Mouse (Mus musculus) spleen, embryonic (tissue): ENCODE results near the gene Rasa4.
"Not testable (repeated sequence)": the region's sequence is repeated elsewhere in the genome, so short reads cannot be mapped to it uniquely, and the experiment has no call there.

ENCODE experiments used
- CTCF ChIA-PET: fragments of 350-600 bp; sonication (Branson Sonifier 250); formaldehyde crosslinking; loops from one replicate; lab custom pipeline; 2022; lab: Charles Lee

The Rasa4 gene

GRCm38 (mm10) chr5:136104511-136104910 lies 20.8 kb downstream of the Rasa4 start:
- CTCF ChIA-PET: interaction anchor here (0.5 kb wide), 1 partner anchor 12 kb away, joined by 3 read pairs; no protein-coding TSS in a partner anchor

GRCm38 (mm10) chr5:136108486-136108885 lies 24.8 kb downstream of the Rasa4 start:
- CTCF ChIA-PET: no interaction called here

DNA sequence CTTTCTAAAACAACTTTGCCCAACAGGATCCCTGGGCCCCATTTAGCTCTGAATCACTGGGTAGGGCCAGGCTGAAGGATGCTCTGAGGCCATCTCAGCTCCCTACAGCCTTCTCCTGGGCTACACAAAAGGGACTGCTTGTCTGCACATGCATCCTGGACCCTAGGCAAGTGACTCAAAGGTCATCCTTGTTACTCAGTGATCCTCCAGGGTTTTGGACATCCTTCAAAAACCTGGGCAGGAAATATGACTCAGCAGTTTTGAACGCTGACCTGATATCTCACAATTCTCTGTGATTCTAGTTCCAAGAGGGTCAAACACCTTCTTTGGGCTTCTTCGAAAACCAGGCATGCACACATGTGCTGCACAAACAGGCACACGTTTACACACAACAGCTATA lies 25.3 kb downstream of the Rasa4 start:
- CTCF ChIA-PET: no interaction called here

GRCm38 (mm10) chr5:136113546-136113945 lies 29.8 kb downstream of the Rasa4 start:
- CTCF ChIA-PET: not testable (repeated sequence)

- CTCF ChIA-PET: interaction anchor here (0.6 kb wide), 2 partner anchors 160 to 681 kb away, joined by 5 to 7 read pairs; no protein-coding TSS in a partner anchor
Observed at GRCm38 (mm10) chr5:136115891-136116783, 32.4 kb downstream of the Rasa4 start, which contains the start of gene Polr2j. Polr2j (plus strand) TSS chr5:136116631.

DNA sequence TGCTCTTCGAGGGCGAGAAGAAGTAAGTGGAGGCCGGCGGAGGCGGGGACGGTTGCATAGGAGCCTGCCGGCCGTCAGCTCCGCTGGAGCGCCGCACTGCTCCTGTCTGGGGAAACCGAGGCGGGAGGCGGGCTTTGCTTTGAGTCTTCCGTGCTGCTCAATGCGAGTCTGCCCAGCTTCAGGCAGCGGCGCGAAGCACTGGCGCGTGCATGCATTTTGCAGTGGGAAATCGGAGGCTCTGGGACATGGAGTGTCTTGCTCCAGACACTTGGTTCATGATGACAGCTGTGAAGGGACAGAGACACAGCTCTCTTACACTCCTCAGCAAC lies 33.0 kb downstream of the Rasa4 start:
- CTCF ChIA-PET: interaction anchor here (0.6 kb wide), 1 partner anchor 681 kb away, joined by 7 read pairs; no protein-coding TSS in a partner anchor

DNA sequence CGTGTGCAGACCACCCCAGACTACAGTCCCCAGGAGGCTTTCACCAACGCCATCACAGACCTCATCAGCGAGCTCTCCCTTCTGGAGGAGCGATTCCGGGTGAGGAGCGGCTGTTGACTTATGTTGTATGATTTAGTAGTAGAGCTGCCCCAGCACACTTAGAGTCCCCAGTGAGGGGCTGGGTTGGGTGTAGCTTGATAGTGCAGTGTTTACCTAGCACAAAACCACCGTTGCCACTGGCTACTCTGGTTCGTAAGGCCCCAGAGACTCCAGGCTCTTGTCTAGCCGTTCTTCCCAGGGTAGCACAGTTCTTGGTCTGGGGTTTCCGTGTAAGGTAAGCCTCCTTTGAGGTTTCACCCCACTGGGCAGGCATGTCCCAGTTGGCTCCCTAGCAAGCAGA lies 38.4 kb downstream of the Rasa4 start:
- CTCF ChIA-PET: no interaction called here

DNA sequence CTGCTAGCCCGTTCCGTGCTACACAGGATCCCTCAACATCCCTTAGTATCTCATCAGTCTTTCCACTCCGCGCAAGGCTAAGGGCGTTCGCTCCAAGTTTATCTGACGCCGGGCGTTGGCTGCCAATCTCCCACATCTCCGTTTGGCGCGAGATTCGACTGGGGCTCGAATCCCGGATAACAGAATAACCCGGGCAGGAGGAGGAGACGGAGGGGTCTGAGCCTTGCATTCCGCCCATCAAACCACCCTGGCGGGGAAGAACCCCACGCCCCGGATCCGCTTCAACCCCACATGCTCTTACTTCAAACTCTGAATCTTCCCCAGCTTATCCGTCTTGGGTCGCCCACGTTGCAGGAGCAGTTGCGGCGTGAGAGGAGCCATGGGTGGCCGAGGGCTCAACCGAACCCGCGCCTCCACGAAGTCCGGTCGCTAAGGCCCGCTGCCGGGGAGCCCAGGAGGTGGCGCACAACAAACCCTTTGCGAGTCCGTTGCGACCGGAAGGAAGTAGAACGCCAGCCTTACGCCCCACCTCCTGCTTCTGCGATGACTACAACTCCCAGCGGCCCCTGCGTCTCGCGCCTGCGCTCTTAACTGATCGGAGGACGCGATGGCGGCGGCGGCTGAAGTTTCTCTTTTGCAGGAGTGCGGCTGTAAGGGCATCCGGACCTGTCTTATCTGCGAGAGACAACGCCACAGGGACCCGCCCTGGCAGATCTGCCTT lies 52.0 kb downstream of the Rasa4 start, which contains the start of the genes Lrwd1 and Alkbh4:
Lrwd1 (minus strand) TSS at position 504 of the 721 bp plus-strand sequence.
Alkbh4 (plus strand) TSS at position 576 of the 721 bp plus-strand sequence.
- CTCF ChIA-PET: interaction anchor here (0.5 to 0.9 kb wide), 2 partner anchors 37 to 53 kb away, joined by 3 read pairs; no protein-coding TSS in a partner anchor

DNA sequence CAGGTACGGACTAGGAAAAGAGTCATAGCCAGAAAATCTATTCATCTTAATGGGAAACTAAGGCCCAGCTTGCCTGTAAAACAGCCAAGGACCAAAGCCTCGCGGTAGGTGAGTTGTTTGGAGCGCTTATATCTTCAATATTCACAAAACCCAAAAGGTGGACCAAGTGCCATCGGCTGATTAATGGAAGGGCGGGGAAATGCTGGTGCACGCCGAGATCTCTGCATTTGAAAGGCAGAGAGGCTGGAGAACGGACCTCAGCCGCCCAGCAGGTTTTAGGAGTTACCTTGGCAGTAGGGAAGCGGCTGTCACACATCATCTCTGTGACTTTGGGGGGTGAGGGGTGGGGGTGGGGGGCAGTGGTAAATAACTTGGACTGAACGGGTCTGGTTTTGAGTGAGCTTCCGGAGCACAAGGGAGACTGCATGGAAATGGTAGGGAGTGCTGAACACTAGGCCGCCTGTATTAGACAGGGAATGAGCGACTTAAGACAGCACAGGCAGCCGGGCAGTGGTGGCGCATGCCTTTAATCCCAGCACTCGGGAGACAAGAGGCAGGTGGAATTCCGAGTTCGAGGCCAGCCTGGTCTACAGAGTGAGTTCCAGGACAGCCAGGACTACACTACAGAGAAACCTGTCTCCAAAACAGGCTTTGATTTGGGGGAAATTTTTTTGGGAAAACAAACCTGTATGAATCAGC lies 52.7 kb downstream of the Rasa4 start:
- CTCF ChIA-PET: interaction anchor here (0.5 kb wide), 2 partner anchors 36 to 115 kb away, joined by 3 to 11 read pairs; no protein-coding TSS in a partner anchor

DNA sequence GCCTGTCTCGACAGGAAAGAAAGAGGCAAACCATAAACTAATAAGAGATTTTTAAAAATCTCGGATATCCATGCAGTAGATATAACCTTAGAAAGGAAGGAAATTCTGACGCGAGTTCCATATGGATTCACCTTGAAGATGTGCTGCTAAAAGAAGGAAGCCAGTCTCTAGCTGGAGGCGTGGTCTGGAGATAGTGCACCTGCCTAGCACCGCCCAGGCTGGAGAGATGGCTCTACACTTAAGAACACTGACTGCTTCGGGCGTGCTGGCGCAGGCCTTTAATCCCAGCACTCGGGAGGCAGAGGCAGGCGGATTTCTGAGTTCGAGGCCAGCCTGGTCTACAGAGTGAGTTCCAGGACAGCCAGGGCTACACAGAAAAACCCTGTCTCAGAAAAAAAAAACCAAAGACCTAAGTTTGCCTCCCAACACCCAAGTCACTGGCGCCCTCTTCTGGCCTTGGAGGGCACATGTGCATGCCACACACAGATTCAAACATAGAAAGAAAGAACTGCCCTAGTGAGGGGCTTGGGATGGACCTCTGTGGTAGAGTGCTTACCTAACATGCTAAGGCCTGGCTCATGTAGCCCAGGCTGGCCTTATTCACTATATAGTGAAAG lies 54.0 kb downstream of the Rasa4 start:
- CTCF ChIA-PET: no interaction called here

- CTCF ChIA-PET: interaction anchor here (0.6 to 1.4 kb wide), 2 partner anchors 47 to 276 kb away, joined by 4 read pairs; no protein-coding TSS in a partner anchor
Observed at GRCm38 (mm10) chr5:136139393-136139792, 55.7 kb downstream of the Rasa4 start.

GRCm38 (mm10) chr5:136140057-136140482 lies 56.4 kb downstream of the Rasa4 start:
- CTCF ChIA-PET: interaction anchor here (1.4 kb wide), 1 partner anchor 46 kb away, joined by 4 read pairs; no protein-coding TSS in a partner anchor

DNA sequence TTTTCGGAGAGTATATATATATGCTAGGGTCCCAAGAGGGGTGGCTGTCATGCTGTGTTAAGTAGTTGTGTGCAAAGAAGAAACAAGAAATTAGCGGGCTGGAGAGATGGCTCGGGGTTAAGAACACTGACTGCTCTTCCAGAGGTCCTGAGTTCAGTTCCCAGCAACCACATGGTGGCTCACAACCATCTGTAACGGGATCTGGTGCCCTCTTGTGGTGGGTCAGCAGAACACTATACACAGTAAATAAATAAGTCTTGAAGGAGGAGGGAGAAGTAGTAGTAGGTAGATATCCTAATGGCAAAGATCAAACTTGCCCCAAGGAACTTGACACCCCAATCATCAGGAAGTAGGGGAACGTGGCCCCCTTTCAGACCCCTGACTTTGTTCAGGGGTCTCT lies 59.0 kb downstream of the Rasa4 start:
- CTCF ChIA-PET: no interaction called here

- CTCF ChIA-PET: interaction anchor here (0.6 kb wide), 1 partner anchor 35 kb away, joined by 4 read pairs; no protein-coding TSS in a partner anchor
Observed at GRCm38 (mm10) chr5:136143161-136143755, 59.5 kb downstream of the Rasa4 start.

DNA sequence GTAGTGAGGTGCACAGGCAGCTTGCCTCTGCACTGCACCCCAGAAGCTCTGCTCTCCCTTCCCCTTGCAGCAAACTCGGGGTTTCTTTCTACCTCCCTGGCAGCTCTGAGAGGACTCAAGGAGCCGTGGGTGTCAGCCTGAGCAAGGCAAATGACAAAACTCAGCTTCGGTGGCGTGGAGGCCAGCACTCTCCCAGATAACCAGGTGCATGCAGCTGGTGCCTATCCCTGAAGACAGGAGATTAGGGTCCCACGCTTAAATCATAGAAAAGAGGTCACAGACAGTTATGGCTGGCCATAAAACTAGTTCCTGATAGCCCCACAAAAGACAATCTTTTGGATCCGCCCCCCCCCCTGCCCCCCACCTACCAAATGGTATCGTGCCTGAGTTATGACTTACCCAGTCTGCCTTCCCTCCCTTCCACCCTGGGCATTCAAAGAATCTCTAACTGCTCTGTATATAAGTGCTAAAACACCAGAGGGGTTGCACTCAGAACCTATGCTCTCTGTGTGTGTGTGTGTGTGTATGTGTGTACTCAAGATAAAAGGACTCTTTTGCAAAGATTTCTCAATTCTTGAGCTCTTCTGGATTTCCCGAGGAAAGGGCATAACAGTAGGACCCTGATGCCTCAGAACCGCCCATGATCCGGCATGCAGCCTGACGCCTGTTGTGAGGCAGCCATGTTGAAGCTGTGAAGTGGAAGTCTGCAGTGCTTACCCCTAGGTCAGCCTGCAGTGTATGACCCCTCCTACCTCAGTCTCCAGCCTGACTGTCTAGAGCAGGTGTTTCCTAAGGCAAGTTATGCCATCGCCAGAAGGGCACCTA lies 61.1 kb downstream of the Rasa4 start:
- CTCF ChIA-PET: no interaction called here

GRCm38 (mm10) chr5:136146936-136147335 lies 63.2 kb downstream of the Rasa4 start:
- CTCF ChIA-PET: no interaction called here

- CTCF ChIA-PET: no interaction called here
Observed at GRCm38 (mm10) chr5:136147704-136148103, 64.0 kb downstream of the Rasa4 start.

DNA sequence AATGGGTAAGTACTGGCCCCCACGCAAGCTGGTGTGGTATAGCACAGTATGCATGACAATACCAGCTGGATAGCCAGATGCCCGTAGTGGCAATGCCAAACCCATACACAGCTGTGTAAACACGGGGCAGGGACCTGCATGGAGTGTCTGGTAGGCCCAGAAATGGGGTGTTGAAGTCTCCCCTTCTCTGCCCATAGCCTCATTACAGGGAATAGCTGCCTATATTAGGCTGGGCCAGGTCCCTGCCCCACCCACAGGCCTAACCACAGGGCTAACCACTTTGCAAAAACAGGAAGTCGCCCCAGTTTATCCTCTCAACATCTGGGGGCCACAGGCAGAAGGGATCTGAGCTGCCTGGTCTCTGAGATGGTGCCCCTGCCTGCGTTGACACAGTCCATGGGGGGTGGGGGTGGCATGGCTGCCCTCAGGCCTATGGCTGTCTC lies 65.4 kb downstream of the Rasa4 start:
- CTCF ChIA-PET: not testable (repeated sequence)

DNA sequence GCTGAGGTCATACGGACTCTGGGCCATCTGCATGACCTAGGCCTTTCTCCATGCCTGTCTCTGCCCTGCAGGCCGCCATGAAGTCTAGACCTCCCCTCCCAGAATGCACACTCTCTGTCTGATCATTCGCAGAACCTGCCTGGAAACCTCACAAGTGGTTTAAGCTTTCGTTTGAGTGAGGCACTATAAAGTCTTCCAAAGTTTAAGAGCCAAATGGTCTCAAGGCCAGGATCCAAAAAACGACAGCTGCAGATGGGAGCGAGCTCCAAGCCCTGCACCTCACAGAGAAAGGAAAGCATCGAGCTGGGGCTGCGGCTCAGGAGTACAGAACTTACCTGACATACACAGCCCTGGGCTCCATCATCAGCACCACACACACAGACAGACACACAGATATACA lies 68.6 kb downstream of the Rasa4 start:
- CTCF ChIA-PET: no interaction called here
